Comparison of ENCODE assay signal across 8 mouse cellular contexts in genomic region chr16:33891099-33891498, GRCm38 (mm10).
A peak's percentile ranks its signal among the peaks of the same experiment; 100 is the strongest.
DNase-seq lines count a peak whose midpoint lies in the region; ATAC-seq and TF ChIP-seq lines count a peak whose summit lies in the region.

No protein-coding gene starts in this region.

- H3K27me3 ChIP-seq in liver, embryonic 12.5 days (replicated peaks) = no peaks in the 10 kb centered on the region
- H3K27me3 ChIP-seq in myocyte (ENCODE audit: control insufficient read depth, insufficient read depth, insufficient read length) = no peaks in the 10 kb centered on the region
- H3K27me3 ChIP-seq in cerebellum, adult 2 months (ENCODE audit: control insufficient read depth, insufficient read depth, low read length) = no peaks in the 10 kb centered on the region

- no peak for TF ChIP-seq POLR2A in myocyte (IDR thresholded peaks at IDR 0.05; ENCODE audit: insufficient read length, low read depth)
- TF ChIP-seq POLR2A in cerebellum, adult 2 months (IDR thresholded peaks at IDR 0.05; ENCODE audit: borderline replicate concordance, insufficient read depth, low read length) = no peak

- no peak for TF ChIP-seq CTCF in cerebellum, adult 2 months (IDR thresholded peaks at IDR 0.05; ENCODE audit: borderline replicate concordance, insufficient read depth, low read depth, low read length)

- no peaks in the 10 kb centered on the region for H3K36me3 ChIP-seq in liver, embryonic 12.5 days
- H3K36me3 ChIP-seq in myocyte (ENCODE audit: control insufficient read depth, insufficient read depth) = no peaks in the 10 kb centered on the region

- no peaks in the 10 kb centered on the region for H3K9me3 ChIP-seq in liver, embryonic 12.5 days (replicated peaks)

- no peak overlapping the region for H3K4me3 ChIP-seq in liver, embryonic 12.5 days
- H3K4me3 ChIP-seq in myocyte = no peak overlapping the region
- H3K4me3 ChIP-seq in cerebellum, adult 2 months (replicated peaks; ENCODE audit: insufficient read depth, low read depth, low read length) = no peak overlapping the region

- no peak overlapping the region for H3K4me2 ChIP-seq in liver, embryonic 12.5 days
- peak overlapping the region; percentile 71 for H3K4me2 ChIP-seq in myocyte (ENCODE audit: low read depth)

- peaks cover 6% of the 10 kb centered on the region for H3K79me2 ChIP-seq in myocyte (ENCODE audit: control insufficient read depth, insufficient read depth)

- no peak overlapping the region for H3ac ChIP-seq in myocyte (ENCODE audit: control insufficient read depth, insufficient read length)

- no peak for ATAC-seq in liver, embryonic 12.5 days

- peaks cover 49% of the 10 kb centered on the region for H3K4me1 ChIP-seq in liver, embryonic 12.5 days
- H3K4me1 ChIP-seq in cerebellum, adult 2 months (ENCODE audit: control insufficient read depth, insufficient read depth, low read length) = peaks cover 11% of the 10 kb centered on the region

- no peak overlapping the region for H3K27ac ChIP-seq in liver, embryonic 12.5 days
- H3K27ac ChIP-seq in cerebellum, adult 2 months (ENCODE audit: insufficient read depth, low read length) = no peak overlapping the region

- no peak overlapping the region for H3K9ac ChIP-seq in liver, embryonic 12.5 days

- 67% methylated on average over 8 of the region's 8 CpGs for WGBS in liver, embryonic 12.5 days (ENCODE audit: insufficient replicate concordance)
- 92% methylated on average over 8 of the region's 8 CpGs for WGBS in cerebellum, adult 2 months

- DNase-seq in liver = peak; percentile 31
- peak; percentile 79 to 86 for DNase-seq in adrenal gland, postnatal 36 days
- DNase-seq in kidney, adult 18-20 months = peak; percentile 54
- no peak for DNase-seq in cerebellum, adult 2 months
- no peak for DNase-seq in B cell, adult 2 months
- no peak for DNase-seq in layer of hippocampus, postnatal 14 days (ENCODE audit: low spot score in 2 of 2)

TF ChIP-seq in myocyte, 11 proteins besides CTCF, POLR2A, EP300 and RAD21:
- TF ChIP-seq E2F4 (IDR thresholded peaks at IDR 0.05; ENCODE audit: insufficient read depth) (no peak), TCF12 (IDR thresholded peaks at IDR 0.05; ENCODE audit: insufficient read depth, poor library complexity, severe bottlenecking) (no peak), USF1 (IDR thresholded peaks at IDR 0.05; ENCODE audit: low read depth) (no peak), MYOD1 (IDR thresholded peaks at IDR 0.05; ENCODE audit: control insufficient read depth in 1 of 3, insufficient read length in 2 of 3, low read depth in 2 of 3) (no peak), SRF (IDR thresholded peaks at IDR 0.05; ENCODE audit: control insufficient read depth, insufficient read length, low read depth) (no peak), REST (IDR thresholded peaks at IDR 0.05; ENCODE audit: insufficient read depth, insufficient read length) (no peak), MAX (IDR thresholded peaks at IDR 0.05; ENCODE audit: low read depth) (no peak), MYOG (IDR thresholded peaks at IDR 0.05; ENCODE audit: control insufficient read depth in 1 of 3, insufficient read depth in 1 of 3, insufficient read length in 2 of 3, low read depth in 2 of 3) (no peak), TCF3 (IDR thresholded peaks at IDR 0.05; ENCODE audit: insufficient read length, low read depth) (no peak), CEBPB (IDR thresholded peaks at IDR 0.05; ENCODE audit: insufficient read depth, poor library complexity, severe bottlenecking) (no peak)

Comparison
In these comparisons a context has a peak if more than half of its experiments do, and no peak if none do; other contexts are left out.
1. DNase-seq: peak in liver (single experiment), adrenal gland, postnatal 36 days (2 of 2) and kidney, adult 18-20 months (single experiment); none in cerebellum, adult 2 months (0 of 2), B cell, adult 2 months (0 of 2) and layer of hippocampus, postnatal 14 days (0 of 2).